Mouse (Mus musculus) CD4-positive, CD25-positive, alpha-beta regulatory T cell, adult 2 months (primary cell): Measurements from ENCODE around the gene Spryd7.
A peak's percentile ranks its signal among the peaks of the same experiment; 100 is the strongest.

Source experiments
- DNase-seq: peaks from one replicate; pipeline ENCODE4 v3.0.0-alpha.2; 2012; ENCODE audit warnings: low read depth, low spot score

The Spryd7 gene

DNA sequence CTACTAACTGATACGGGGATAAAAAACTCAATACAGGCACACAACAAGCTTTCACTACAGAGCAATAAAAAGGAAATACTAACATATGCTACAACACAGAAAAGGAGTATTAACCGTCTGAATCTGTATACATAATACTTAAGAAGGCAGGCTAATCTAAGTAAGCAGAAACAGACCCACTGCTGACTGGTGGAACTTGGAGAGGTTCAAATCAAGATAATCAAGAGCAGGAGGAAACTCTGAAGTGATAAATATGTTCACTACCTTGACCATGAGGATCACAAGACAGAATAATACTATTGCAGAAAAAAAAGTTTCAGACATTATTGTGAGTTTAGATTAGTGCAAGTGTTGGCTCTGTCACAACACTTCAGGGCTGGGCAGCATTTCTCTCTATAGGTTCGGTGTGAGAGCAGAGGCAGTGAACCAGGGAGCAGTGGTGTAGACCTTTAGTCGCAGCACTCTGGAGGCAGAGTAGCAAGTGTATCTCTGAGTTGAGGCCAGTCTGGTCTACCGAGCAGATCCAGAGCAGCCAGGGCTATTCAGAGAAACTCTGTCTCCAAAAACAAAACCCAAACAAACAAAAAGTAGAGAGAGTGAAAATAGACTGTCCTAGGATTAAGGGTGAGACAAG is 19.9 kb downstream of the Spryd7 start:
- no peak for DNase-seq

DNA sequence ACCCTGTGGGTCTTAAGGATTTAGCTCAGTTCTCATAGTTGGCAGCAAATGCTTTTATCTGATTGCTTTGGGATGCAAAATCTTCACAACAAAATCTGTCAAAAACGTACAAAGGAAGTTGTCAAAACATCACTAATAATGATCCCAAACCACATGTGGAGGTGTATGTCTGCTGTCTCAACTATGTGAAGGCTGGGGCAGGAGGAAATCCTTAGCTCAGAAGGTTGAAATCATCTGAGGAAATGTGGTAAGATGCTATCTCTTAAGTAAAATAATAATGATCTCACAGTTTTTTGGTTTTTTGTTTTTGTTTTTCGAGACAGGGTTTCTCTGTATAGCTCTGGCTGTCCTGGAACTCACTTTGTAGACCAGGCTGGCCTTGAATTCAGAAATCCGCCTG is 20.9 kb downstream of the Spryd7 start:
- DNase-seq = peak; percentile 29

DNA sequence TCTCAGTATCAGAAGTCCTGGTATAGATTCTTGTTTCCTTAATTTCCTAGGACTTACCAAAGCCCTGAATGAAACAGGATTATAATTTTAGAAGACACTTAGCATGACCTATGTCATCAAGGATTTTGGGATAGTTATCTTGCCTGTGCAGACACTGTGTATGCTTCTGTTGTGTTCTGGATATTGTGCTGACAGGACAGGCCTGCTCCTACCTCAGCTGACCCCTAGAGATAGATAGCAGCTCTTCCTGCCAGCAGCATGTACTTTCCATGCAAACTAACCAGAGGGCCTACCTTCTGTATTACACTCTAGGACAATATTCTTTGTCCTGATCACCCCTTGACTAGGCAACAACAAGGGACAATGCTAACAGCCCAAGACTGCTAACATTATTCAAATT is 25.7 kb downstream of the Spryd7 start:
- no peak for DNase-seq

DNA sequence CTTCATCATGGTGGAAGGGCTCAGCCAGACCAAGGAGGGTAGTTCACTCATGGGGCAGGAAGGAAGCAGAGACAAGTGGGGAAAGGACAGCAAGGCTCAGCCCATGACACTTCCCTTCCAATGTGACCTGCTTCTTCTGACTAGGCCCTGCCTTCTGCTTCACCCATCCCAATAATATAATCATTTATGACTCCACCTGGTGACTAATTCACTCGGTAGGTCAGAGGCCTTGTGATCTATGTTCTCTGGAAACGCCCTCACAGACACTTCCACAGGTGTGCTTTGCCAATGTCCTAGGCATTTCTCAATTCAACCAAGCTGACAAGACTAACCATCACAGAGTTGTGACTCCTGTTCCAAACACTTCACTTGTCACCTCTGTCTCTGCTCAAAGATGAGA is 26.3 kb downstream of the Spryd7 start:
- DNase-seq = no peak

DNA sequence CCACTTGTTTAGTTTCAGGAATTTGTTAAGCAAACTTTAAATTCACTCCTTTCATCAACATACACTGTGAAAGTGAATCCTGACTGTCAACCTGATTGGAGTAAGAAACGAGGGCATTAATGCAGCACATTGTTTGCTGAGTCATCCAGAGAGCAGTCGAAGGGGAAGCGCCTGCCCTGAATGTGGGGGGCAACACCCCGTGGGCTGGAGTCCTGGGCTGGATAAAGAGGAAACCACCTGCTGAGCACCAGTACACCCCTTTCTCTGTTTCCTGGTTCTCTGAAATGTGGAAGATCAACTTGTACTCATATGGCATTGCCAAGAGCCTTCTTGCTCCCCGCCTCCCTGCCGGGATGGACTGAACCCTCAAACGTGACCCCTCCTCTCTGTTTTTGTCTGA is 27.2 kb downstream of the Spryd7 start:
- no peak for DNase-seq

DNA sequence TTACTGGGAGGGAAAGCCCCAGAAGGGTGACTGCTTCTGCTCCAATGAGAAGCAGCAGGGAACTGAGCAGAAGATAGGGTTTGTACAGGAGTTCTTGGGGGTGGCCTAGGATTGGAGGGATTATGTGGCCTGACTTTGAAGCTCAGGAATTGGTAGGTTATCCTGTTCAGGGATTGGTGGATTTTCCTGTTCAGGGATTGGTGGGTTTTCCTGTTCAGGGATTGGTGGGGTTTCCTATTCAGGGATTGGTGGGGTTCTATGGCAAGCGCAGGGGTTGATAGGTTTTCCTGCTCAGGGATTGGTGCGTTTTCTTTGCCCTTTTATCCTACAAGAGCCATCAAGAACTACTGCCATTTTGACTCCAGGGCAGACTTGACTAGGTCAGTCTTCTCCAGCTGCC is 30.7 kb downstream of the Spryd7 start:
- no peak for DNase-seq

DNA sequence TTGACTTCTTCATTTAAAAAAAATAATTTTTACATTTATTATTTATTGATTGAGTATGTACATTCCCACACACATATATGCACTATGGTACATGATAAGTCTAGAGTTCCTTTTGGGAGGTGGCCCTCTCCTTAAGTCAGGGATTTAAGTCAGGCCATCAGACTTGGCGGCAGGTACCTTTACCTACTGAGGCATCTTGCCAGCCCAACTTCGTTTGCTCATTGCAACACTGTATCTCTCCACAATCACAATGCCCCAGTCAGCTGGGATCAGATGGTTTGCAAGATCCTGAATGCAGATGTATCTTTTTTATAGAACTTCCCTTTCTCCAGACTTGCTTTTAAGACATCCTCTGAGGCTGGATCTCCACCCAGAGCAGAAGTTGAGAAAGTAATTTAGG is 32.9 kb downstream of the Spryd7 start:
- no peak for DNase-seq

DNA sequence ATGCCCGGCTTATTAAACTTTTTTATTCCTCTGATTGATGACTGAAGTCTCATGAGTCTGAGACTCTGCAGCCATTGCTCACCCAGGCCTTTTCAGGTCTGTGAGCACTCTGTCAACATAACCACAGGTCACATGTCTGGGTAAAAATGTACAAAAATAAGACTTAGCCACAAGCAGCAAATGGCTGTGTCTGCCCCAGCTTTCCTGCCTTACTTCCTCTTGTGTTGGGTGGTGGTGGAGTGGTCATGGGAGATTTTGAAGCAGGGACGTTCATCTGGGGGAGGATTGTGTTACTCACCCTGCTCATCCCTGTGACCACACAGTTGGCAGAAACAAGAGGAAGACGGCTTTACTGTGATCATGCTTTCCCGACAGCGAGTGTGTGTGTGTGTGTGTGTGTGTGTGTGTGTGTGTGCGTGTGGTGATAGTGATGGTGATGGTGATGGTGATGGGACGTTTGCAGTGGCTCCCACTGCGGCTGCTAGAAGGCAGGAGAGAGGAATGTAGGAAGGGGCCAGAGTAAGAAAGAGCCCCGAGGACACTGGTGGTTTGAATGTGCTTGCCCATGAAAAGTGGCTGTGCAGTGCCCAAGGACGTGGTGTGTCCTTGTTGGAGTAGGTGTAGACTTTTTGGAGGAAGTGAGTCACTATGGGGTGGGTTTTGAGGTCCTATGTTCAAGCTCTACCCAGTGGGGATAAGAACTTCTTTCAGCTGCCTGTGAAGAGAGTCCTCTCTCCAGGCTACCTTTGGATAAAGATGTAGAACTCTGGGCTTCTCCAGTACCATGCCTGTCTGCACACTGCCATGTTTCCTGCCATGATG is 37.8 kb downstream of the Spryd7 start:
- peak; percentile 11 for DNase-seq

DNA sequence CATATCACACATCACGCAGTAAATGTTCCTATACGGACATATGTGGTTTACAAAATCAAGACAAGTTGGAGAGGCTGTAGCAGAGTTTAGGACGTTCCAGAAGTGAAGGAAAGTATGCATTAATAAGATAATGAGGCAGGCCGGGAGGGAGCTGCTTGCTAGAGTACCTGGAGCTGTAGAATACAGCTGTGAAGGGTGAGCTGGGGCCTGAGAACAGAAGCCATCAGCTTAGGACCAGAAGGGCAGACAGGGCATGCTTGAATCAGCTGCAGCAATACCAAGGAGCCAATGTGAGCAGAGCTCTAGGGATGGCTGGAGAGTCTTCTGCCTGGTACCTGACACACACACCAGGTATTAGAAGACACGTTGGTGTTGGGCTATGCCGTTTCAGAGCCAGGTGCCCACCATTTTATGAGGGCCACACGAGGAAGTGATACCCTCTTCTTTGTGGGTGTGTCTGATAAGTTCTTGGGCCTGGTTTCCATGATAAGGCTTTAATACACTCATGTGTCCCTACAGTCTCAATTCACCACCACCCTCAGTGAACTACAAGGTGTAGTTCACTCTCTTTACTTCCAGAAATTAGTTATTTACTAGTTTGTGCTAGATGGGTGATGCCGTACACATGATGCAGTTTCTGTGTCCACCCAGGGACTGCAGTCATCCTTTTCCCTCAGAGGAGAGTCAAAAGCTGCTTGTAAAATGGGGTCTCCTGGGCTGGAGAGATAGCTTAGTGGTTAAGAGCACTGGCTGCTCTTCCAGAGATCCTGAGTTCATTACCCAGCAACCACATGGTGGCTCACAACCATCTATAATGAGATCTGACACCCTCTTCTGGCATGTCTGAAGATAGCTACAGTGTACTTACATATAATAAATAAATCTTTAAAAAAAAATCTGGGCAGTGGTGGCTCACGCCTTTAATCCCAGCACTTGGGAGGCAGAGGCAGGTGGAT is 39.9 kb downstream of the Spryd7 start:
- no peak for DNase-seq

DNA sequence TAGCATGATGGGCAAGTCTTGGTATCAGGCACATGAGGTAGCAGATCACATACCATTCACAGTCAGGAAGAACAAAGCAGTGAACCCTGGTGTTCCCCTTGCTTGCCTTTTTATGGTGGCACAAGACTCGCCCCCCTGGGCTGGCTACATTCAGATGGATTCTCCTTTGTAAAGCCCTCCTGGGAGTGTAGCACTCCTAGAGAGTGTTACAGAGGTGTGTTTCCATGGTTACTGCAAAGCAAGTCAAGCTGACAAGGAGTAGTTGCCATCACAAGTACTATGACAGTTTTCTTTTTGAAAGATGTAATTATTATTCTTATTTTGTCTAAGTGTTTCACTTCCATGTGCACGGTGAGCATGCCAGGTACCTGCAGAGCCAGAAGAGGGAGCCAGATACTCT is 45.2 kb downstream of the Spryd7 start:
- no peak for DNase-seq

DNA sequence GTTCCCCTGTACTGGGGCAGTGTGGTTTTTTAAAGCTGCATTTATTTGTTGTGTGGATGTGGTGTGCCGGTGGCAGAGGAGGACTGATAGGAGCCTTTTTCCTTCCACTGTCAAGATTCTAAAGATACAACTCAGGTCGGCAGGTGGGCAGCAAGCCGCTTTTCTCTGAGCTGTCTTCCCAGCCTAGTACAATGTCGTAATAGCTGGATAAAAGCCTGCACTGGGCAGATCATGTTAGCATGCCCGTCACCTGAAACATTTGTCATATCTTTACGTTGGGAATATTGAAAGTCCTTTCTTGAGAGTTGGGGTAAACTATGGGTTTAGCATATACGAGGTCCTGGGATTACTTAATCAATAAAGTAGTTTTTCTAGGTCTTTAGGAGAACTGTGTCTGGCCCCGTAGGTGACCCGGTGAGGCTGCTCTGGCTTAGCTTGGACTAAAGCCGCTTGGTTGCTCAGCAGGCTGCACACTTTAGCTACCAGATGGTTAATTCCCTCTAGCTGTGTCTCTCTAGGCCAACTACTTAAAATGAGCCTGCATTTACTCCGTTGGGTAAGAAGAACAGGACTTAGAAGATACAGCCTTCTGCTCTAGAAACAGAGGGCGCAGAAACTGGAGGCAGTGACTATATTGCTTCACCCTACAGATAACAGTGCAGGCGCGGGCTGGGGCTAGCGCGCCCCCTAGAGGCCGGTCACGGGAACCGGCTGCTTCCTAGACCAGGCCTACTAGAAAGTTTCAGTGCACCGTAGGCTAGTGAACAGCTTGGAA is 58.8 kb downstream of the Spryd7 start:
- DNase-seq = peak; percentile 85

DNA sequence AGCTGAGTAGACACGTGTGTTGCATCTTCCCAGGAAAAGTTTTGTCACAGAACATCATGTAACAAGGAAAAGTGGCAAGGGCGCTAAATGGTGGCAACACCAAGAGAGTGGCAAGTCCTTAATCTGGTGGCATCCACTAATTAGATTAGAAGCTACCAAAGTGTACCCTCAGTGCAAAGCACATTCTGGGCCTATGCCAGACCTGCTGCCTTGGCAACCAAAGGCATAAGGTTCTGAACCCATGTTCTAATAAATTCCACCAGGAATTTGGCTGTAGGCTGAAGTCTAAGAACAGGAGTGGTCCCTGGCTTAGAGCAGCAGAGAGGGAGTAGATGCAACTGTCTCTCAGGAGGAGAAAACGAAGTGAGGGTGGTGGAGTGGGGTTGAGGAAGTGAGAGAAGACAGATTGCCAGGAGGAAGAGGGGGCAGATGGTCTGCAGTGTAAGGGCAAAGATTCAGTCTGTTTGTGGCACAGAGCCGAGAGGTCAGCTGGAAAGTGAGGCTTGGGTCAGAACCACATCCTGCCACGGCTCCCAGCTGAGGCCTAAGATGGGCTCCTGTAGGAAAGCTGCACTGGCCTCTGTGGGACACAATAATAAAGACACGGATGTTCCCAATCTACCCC is 63.1 kb downstream of the Spryd7 start:
- DNase-seq = no peak
